Mouse (Mus musculus): ENCODE data around the gene Gm14137. TPM values are rescaled to one million over a fixed set of nuclear protein-coding genes. Genes with fewer than 3 reads are reported as not detected.

Gm14137 gene
- polyA plus RNA-seq, 1 experiment from 2014 or later = 4.7 TPM

DNA sequence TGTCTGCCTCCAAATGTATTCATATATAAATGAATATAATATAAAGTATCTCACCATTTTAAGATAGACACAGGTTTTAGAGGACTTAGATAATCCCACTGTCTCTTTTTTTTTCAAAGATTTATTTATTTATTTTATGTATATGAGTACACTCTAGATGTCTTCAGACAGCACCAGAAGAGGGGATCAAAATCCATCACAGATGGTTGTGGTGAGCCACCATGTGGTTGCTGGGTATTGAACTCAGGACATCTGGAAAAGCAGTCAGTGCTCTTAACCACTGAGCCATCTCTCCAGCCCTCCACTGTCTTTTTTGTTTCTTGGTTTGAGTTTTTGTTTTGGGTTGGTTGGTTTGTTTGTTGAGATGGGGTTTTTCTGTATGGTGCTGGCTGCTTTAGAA lies 16.5 kb upstream of the Gm14137 start:
- H3K4me3 ChIP-seq = peak overlapping the region; percentile 99
- no peaks in the 10 kb centered on the region for H3K9me3 ChIP-seq
- no peak overlapping the region for H3K9ac ChIP-seq
- peaks cover 18% of the 10 kb centered on the region for H3K4me1 ChIP-seq
- no peak overlapping the region for H3K27ac ChIP-seq
- H3K4me2 ChIP-seq = no peak overlapping the region
- no peaks in the 10 kb centered on the region for H3K27me3 ChIP-seq
- peaks cover 13% of the 10 kb centered on the region for H3K36me3 ChIP-seq
- ATAC-seq (ENCODE audit: insufficient number of reproducible peaks, low FRiP score, low TSS enrichment, low read depth) = no peak

DNA sequence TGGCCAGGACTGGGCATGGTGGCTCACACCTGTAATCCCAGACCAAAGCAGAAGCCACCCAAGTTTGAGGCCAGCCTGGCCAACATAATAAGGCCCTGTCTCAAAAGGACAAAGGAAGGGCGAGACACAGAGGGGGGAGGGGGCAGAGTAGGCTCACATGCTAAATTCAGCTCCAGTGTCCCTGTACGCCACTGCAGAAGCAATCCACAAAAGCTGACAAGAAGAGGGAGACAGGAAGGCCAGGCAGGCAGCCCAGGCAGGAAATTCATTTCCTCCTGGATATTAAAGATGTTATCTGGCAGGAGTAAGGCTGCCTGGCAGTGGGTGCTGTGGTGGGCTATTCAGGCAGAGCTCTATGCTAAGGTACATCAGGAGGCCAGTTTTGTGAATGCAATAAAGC lies 13.1 kb upstream of the Gm14137 start:
- no peaks in the 10 kb centered on the region for H3K27me3 ChIP-seq
- H3K36me3 ChIP-seq = no peaks in the 10 kb centered on the region
- H3K4me2 ChIP-seq = no peak overlapping the region
- WGBS = 25% methylated on average over 2 of the region's 2 CpGs
- H3K9ac ChIP-seq = no peak overlapping the region
- no peak overlapping the region for H3K4me3 ChIP-seq
- ATAC-seq (ENCODE audit: insufficient number of reproducible peaks, low FRiP score, low TSS enrichment, low read depth) = no peak
- peaks cover 7% of the 10 kb centered on the region for H3K4me1 ChIP-seq
- no peaks in the 10 kb centered on the region for H3K9me3 ChIP-seq
- no peak overlapping the region for H3K27ac ChIP-seq

DNA sequence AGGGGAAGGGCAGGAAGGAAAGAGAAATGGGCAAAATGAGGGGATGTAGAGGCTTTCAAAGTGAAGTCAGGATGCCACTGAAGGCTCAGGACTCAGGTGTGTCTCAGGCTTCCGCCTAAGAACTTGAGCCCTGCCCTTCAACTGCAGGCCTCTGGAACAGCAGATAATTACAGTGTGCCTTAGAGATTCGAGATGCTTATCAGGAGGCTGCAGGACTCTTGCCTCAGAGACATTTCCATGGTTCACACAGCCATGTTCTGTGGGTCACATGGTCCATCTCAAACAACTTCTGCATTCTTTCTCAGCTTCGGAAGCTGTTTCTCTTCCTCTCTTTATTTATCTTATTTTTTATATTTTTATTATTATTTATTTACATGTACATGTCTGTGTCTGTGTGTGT lies 11.2 kb upstream of the Gm14137 start:
- WGBS = 62% methylated on average over 3 of the region's 3 CpGs
- H3K27me3 ChIP-seq = peaks cover 17% of the 10 kb centered on the region
- no peaks in the 10 kb centered on the region for H3K9me3 ChIP-seq
- ATAC-seq (ENCODE audit: insufficient number of reproducible peaks, low FRiP score, low TSS enrichment, low read depth) = no peak
- no peak overlapping the region for H3K4me3 ChIP-seq
- H3K9ac ChIP-seq = no peak overlapping the region
- H3K4me1 ChIP-seq = peaks cover 14% of the 10 kb centered on the region
- no peak overlapping the region for H3K4me2 ChIP-seq
- H3K36me3 ChIP-seq = no peaks in the 10 kb centered on the region
- H3K27ac ChIP-seq = no peak overlapping the region

DNA sequence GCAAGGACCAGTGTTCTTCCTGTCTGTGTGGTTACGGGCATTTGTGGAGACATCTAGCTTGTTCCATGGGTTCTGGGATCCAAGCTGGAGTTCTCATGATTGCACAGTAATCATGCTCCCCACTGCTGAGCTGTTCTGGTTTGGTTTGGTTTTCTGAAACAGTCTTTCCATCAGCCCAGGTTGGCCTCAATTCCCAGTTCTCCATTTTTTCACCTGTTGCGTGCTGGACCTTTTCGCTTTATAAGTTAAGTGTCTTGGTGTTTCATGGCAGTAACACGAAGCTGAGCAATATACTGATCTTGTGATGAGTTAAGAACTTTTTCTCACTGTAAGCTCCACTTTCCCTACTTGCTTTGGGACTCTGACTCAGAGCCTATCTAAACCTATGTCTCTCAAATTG lies 10.3 kb upstream of the Gm14137 start:
- H3K9ac ChIP-seq = no peak overlapping the region
- H3K9me3 ChIP-seq = no peaks in the 10 kb centered on the region
- H3K36me3 ChIP-seq = no peaks in the 10 kb centered on the region
- no peak overlapping the region for H3K4me2 ChIP-seq
- no peak for ATAC-seq (ENCODE audit: insufficient number of reproducible peaks, low FRiP score, low TSS enrichment, low read depth)
- no peak overlapping the region for H3K4me3 ChIP-seq
- 80% methylated on average over 4 of the region's 4 CpGs for WGBS
- no peak overlapping the region for H3K27ac ChIP-seq
- peaks cover 15% of the 10 kb centered on the region for H3K4me1 ChIP-seq
- H3K27me3 ChIP-seq = peaks cover 18% of the 10 kb centered on the region

DNA sequence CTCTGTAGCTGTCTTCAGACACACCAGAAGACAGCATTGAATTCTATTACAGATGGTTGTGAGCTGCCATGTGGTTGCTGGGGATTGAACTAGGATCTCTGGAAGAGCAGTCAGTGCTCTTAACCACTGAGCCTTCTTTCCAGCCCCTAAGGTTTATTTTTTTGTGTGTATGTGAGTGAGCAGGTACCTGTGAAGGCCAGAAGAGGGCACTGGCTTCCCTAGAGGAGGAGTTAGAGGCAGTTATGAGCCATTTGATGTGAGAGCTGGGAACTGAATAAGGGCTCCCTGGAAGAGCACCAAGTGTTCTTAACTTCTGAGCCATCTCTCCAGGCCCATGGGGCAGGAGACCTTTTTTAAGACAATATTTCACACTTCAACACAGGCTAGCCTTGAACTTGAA lies 8.9 kb upstream of the Gm14137 start:
- H3K9ac ChIP-seq = no peak overlapping the region
- H3K4me1 ChIP-seq = peaks cover 15% of the 10 kb centered on the region
- H3K4me2 ChIP-seq = no peak overlapping the region
- H3K4me3 ChIP-seq = no peak overlapping the region
- H3K9me3 ChIP-seq = no peaks in the 10 kb centered on the region
- no peak overlapping the region for H3K27ac ChIP-seq
- peaks cover 18% of the 10 kb centered on the region for H3K27me3 ChIP-seq
- ATAC-seq (ENCODE audit: insufficient number of reproducible peaks, low FRiP score, low TSS enrichment, low read depth) = no peak
- H3K36me3 ChIP-seq = no peaks in the 10 kb centered on the region

DNA sequence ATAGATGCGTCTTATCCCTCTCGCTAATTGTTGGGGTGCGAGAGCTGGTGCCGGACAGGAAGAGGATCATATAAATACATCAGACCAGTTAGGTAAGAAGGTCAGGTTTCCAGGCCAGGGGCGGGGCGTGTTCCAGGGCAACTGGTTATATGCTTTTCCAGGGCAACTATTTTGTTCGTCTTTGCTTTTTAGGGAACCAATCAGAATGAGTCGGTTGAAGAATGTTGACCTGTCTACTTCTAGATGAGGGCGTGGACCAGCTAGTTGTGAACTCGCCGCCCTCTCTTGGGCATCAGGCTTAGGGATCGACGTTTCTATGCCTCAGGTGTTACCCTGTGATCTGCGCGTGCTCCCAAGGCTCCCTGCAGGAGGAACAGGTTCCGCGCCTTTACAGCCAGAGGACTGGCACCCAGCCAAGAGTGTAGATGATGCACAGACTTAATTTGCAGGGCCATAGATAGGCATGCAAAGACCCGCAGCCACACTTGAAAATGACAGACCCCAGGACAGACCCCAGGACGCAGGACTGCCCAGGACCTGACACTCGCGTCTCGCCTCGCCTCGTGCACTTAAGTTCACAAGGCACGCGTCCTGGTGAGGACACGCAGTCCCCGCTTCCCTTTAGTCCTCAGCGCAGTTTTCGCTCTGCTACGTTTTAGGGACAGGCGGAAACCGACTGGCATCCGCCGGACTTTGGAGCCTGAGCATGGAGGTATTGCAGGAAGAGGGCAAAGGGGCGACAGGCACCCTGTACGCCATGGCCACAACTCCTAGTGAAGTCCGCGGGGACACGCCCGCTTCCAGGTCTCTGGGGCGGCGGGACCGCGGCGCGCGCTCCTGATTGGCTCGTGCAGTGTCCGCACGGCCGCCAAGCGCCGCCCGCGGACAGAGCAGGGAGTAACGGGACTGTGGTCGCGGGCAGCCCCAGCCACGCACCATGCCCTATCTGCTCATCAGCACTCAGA lies 7.1 kb upstream of the Gm14137 start, which contains the start of gene Gchfr:
Gene Gchfr (plus strand): TSS at position 873 of the 965 bp plus-strand sequence.
- Histone ChIP-seq H3K9me3 (no peaks in the 10 kb centered on the region), H3K4me2 (peak within 1 kb of the TSS; percentile 99), H3K36me3 (0 out of 2 replicates have a peak, but pooled peaks cover 7% of the 10 kb centered on the region), H3K9ac (peak within 1 kb of the TSS; percentile 28), H3K4me3 (peak within 1 kb of the TSS; percentile 56), H3K4me1 (peaks cover 15% of the 10 kb centered on the region), H3K27me3 (peaks cover 18% of the 10 kb centered on the region), H3K27ac (no peak within 1 kb of the TSS)
- WGBS = under 1% methylated on average over 60 of the region's 60 CpGs
- ATAC-seq (ENCODE audit: insufficient number of reproducible peaks, low FRiP score, low TSS enrichment, low read depth) = peak; percentile 46

DNA sequence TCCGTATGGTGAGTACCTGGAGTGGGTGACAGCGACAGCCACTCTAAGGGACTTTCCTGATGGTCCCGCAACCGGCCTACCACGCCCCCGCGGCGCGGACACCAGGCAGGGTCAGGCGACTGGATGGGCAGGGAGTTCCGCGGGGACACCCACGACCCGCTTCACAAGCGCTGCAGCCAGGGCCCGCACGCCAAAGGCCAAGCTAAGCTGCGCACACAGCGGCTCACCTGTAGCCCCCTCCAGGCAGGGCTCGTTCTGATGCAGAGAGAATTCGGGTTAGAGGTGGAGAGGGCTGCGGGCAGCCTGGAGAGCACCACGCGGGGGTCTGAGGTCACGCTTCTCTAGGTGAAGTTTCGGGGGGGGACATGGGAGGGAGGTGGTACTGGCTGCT lies 6.4 kb upstream of the Gm14137 start:
- 5% methylated on average over 26 of the region's 26 CpGs for WGBS
- no peak overlapping the region for H3K27ac ChIP-seq
- ATAC-seq (ENCODE audit: insufficient number of reproducible peaks, low FRiP score, low TSS enrichment, low read depth) = no peak
- peak overlapping the region; percentile 99 for H3K4me2 ChIP-seq
- no peaks in the 10 kb centered on the region for H3K9me3 ChIP-seq
- H3K4me1 ChIP-seq = peaks cover 21% of the 10 kb centered on the region
- H3K4me3 ChIP-seq = peak overlapping the region; percentile 56
- peaks cover 18% of the 10 kb centered on the region for H3K27me3 ChIP-seq
- H3K36me3 ChIP-seq = 0 out of 2 replicates have a peak, but pooled peaks cover 9% of the 10 kb centered on the region
- H3K9ac ChIP-seq = peak overlapping the region; percentile 28

DNA sequence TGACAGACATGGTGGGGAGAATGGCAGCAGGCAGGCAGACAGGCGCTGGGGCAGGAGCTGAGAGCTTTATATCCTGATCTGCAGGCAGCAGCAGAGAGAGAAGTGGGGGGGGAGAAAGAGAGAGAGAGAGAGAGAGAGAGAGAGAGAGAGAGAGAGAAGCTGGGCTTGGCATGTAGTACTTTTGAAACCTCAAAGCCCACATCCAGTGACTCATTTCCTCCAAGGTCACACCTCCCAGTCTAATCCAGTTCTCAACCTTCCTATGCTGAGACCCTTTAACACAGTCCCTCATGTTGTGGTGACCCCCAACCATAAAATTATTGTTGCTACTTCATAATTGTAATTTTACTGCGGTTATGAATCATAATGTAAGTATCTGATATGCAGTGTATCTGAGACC lies 4.0 kb upstream of the Gm14137 start:
- 73% methylated on average over 2 of the region's 2 CpGs for WGBS
- no peak overlapping the region for H3K4me2 ChIP-seq
- no peak for ATAC-seq (ENCODE audit: insufficient number of reproducible peaks, low FRiP score, low TSS enrichment, low read depth)

DNA sequence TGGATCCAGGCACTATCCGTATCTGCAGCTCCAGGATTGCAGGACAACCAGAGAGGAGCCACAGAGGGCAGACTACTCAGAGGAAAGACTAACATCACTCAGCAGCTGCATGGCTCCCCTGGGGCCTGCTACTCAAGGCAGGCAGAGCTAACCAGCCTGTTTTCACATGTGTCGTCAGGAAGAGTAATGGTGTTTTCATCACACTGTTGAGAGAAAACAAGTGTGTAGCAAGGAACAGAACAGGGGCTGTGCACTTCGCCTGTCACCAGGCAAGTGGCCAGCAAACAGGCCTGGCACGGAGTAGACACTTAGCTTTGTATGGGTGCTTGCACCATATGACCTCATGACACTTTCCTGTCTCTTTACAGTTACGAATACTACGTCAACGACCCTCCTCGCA lies 2.7 kb upstream of the Gm14137 start:
- H3K27me3 ChIP-seq = peaks cover 17% of the 10 kb centered on the region
- H3K36me3 ChIP-seq = 0 out of 2 replicates have a peak, but pooled peaks cover 10% of the 10 kb centered on the region
- H3K4me1 ChIP-seq = peaks cover 39% of the 10 kb centered on the region
- 67% methylated on average over 8 of the region's 8 CpGs for WGBS
- no peak for ATAC-seq (ENCODE audit: insufficient number of reproducible peaks, low FRiP score, low TSS enrichment, low read depth)
- no peak overlapping the region for H3K4me2 ChIP-seq
- no peak overlapping the region for H3K9ac ChIP-seq
- no peak overlapping the region for H3K4me3 ChIP-seq
- no peak overlapping the region; the same call in 1 of the 2 replicates for H3K27ac ChIP-seq
- no peaks in the 10 kb centered on the region for H3K9me3 ChIP-seq

More for the DNA sequence above, 4.0 kb upstream of the Gm14137 start:
- no peak overlapping the region for H3K4me3 ChIP-seq
- H3K9me3 ChIP-seq = no peaks in the 10 kb centered on the region
- no peak overlapping the region for H3K27ac ChIP-seq
- H3K36me3 ChIP-seq = 0 out of 2 replicates have a peak, but pooled peaks cover 9% of the 10 kb centered on the region
- no peak overlapping the region for H3K9ac ChIP-seq
- peaks cover 18% of the 10 kb centered on the region for H3K27me3 ChIP-seq
- peaks cover 39% of the 10 kb centered on the region for H3K4me1 ChIP-seq

DNA sequence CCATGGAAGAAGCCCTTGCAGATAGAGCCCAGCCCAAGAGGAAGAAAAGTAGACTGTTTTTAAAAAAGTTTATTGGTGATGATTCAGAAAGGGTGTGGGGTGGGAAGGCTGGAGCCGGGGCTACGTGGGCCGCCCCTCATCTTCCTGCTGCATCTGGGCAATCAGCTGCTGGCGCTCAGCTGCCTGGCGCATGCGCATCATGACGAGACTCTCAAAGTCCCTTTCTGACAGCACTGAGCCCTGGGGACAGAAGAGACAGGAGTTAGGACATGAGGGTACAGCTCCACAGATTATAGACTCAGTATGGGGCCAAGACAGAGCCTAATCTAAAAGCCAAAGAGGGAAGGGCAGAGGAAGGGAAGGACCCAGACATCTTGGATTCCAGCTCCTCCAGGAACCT lies 1.9 kb upstream of the Gm14137 start:
- Histone ChIP-seq H3K9me3 (no peaks in the 10 kb centered on the region), H3K27me3 (peaks cover 8% of the 10 kb centered on the region), H3K27ac (no peak overlapping the region), H3K4me2 (no peak overlapping the region), H3K4me1 (peaks cover 32% of the 10 kb centered on the region), H3K9ac (no peak overlapping the region), H3K36me3 (peaks cover 18% of the 10 kb centered on the region; the same call in 1 of the 2 replicates), H3K4me3 (no peak overlapping the region)
- ATAC-seq (ENCODE audit: insufficient number of reproducible peaks, low FRiP score, low TSS enrichment, low read depth) = no peak
- 84% methylated on average over 7 of the region's 7 CpGs for WGBS

DNA sequence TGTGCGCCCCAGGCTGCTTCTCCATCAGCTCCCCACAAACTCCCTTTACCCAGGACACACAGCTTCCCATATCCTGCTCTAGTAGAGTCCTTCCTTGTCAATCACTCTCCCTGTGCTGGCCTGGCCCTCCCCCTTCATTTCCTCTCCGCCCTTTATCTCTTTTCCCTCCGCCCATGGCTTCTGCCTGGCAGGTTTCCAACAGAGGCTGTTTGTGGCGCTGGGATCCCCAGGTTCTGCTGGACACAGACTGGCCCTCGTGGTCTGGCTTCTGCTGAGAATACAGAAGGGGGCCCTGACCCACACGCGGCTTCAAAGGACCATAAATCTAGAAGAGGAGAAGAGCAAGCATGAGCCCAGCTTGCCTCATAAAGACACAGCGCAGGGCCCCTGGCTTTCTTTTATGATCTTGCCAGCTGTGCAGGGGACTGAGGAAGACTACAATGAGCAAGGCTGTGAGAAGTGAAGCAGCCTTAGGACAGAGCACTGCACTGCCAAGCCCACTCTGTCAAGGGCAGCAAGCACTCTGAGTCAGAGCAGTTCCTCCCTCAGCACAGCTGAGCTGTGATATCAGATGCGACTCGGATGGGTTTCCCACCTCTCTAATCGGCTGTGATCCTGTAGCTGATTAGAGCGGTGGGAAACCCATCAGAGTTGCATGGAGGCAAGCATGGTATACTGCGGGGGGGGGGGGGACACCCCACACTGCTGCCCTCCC lies 1.3 kb upstream of the Gm14137 start:
- Histone ChIP-seq H3K4me2 (no peak overlapping the region), H3K9ac (no peak overlapping the region), H3K36me3 (peaks cover 24% of the 10 kb centered on the region), H3K4me3 (no peak overlapping the region), H3K27ac (no peak overlapping the region), H3K4me1 (peaks cover 27% of the 10 kb centered on the region), H3K9me3 (no peaks in the 10 kb centered on the region), H3K27me3 (peaks cover 3% of the 10 kb centered on the region)
- WGBS = 20% methylated on average over 13 of the region's 13 CpGs
- ATAC-seq (ENCODE audit: insufficient number of reproducible peaks, low FRiP score, low TSS enrichment, low read depth) = no peak

DNA sequence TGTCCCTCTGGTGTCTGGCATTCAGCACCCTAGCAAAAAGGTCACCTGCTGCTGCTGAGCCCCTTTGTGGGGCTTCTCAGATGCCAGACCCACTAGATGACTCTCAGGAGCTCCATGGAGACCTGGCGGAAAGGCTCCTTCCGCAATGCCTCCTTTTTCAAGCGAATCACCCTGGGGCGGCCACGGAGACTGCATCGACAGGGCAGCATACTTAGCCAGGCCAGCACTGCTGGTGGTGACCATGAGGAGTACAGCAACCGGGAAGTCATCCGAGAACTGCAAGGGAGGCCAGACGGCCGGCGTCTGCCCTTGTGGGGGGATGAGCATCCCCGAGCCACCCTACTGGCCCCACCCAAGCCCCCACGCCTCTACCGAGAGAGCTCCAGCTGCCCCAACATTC lies 557 bp downstream of the Gm14137 start:
- no peak overlapping the region for H3K4me3 ChIP-seq
- no peak overlapping the region for H3K27ac ChIP-seq
- no peak overlapping the region for H3K4me2 ChIP-seq
- ATAC-seq (ENCODE audit: insufficient number of reproducible peaks, low FRiP score, low TSS enrichment, low read depth) = no peak
- H3K9ac ChIP-seq = no peak overlapping the region
- H3K4me1 ChIP-seq = peaks cover 24% of the 10 kb centered on the region
- WGBS = 69% methylated on average over 14 of the region's 14 CpGs
- H3K36me3 ChIP-seq = peaks cover 39% of the 10 kb centered on the region
- no peaks in the 10 kb centered on the region for H3K27me3 ChIP-seq
- no peaks in the 10 kb centered on the region for H3K9me3 ChIP-seq
